Mouse (Mus musculus) heart, embryonic 10.5 days (tissue): ENCODE results near the gene Adgrf5. TPM values are rescaled to one million over a fixed set of nuclear protein-coding genes. Genes with fewer than 3 reads are reported as not detected.
A peak's percentile ranks its signal among the peaks of the same experiment; 100 is the strongest.

ENCODE experiments used
- DNase-seq: peaks from one replicate; pipeline ENCODE4 v3.0.0-alpha.2; 2017; ENCODE audit warnings: low spot score
- H3K27ac ChIP-seq: fragments of 300-500 bp; sonication (generic); 2 replicates; pipeline ENCODE4 v1.5.1; 2016; ENCODE audit warnings: mild to moderate bottlenecking
- H3K27me3 ChIP-seq: fragments of 300-500 bp; sonication (generic); 2 replicates; pipeline ENCODE4 v1.6.1; 2016; ENCODE audit warnings: mild to moderate bottlenecking; ENCODE audit not compliant: poor library complexity, insufficient read depth, severe bottlenecking
- H3K36me3 ChIP-seq: fragments of 300-500 bp; sonication (generic); 2 replicates; pipeline ENCODE4 v1.6.1; 2016; ENCODE audit warnings: mild to moderate bottlenecking, moderate library complexity
- H3K4me1 ChIP-seq: fragments of 300-500 bp; sonication (generic); 2 replicates; pipeline ENCODE4 v1.6.1; 2016; ENCODE audit warnings: mild to moderate bottlenecking
- H3K4me3 ChIP-seq: fragments of 300-500 bp; sonication (generic); 2 replicates; pipeline ENCODE4 v1.5.1; 2016; ENCODE audit warnings: mild to moderate bottlenecking, moderate library complexity
- H3K9me3 ChIP-seq: fragments of 300-500 bp; sonication (generic); 2 replicates; pipeline ENCODE4 v1.6.1; 2016; ENCODE audit warnings: mild to moderate bottlenecking, moderate library complexity
- WGBS: fragments of 180-500 bp; shearing (Covaris S2); methylation state at CpG from one replicate; pipeline ENCODE4 v1.1.7; 2016; 5-methylcytosine and 5-hydroxymethylcytosine counted together
- polyA plus RNA-seq: library from polyadenylated mRNA; unstranded; fragments of >200 nt; fragmentation: Nextera tagmentation; extraction: Ambion mirVana; gene quantifications from 2 replicates; pipeline ENCODE4 v1.2.1, GENCODE M21; 2016

Gene Adgrf5
- polyA plus RNA-seq, 1 experiment from 2014 or later: 12.6 TPM

- peak overlapping the region; percentile 36; the same call in 1 of the 2 replicates for H3K27ac ChIP-seq
- DNase-seq: no peak
- no peaks in the 10 kb centered on the region for H3K36me3 ChIP-seq
- peak overlapping the region; percentile 46 for H3K4me3 ChIP-seq
- peaks cover 53% of the 10 kb centered on the region for H3K4me1 ChIP-seq
- WGBS: 73% methylated on average over 11 of the region's 11 CpGs
- no peaks in the 10 kb centered on the region for H3K9me3 ChIP-seq
- 0 out of 2 replicates have a peak, but pooled peaks cover 5% of the 10 kb centered on the region for H3K27me3 ChIP-seq
These were observed 770 bp downstream of the Adgrf5 start for GRCm38 (mm10) chr17:43361021-43361420.

GRCm38 (mm10) chr17:43362362-43362761 lies 2.1 kb downstream of the Adgrf5 start:
- Histone ChIP-seq H3K4me3 (peak overlapping the region; percentile 32), H3K27me3 (0 out of 2 replicates have a peak, but pooled peaks cover 5% of the 10 kb centered on the region), H3K4me1 (peaks cover 56% of the 10 kb centered on the region), H3K36me3 (no peaks in the 10 kb centered on the region), H3K27ac (no peak overlapping the region; the same call in 1 of the 2 replicates), H3K9me3 (no peaks in the 10 kb centered on the region)
- DNase-seq: peak; percentile 80
- 19% methylated on average over 11 of the region's 11 CpGs for WGBS

- no peaks in the 10 kb centered on the region for H3K9me3 ChIP-seq
- peaks cover 57% of the 10 kb centered on the region for H3K4me1 ChIP-seq
- peak overlapping the region; percentile 32 for H3K4me3 ChIP-seq
- DNase-seq: no peak
- H3K27ac ChIP-seq: no peak overlapping the region; the same call in 1 of the 2 replicates
- H3K27me3 ChIP-seq: 0 out of 2 replicates have a peak, but pooled peaks cover 5% of the 10 kb centered on the region
- 54% methylated on average over 6 of the region's 6 CpGs for WGBS
- no peaks in the 10 kb centered on the region for H3K36me3 ChIP-seq
These were observed 2.6 kb downstream of the Adgrf5 start for GRCm38 (mm10) chr17:43362881-43363280.

GRCm38 (mm10) chr17:43363921-43364320 lies 3.7 kb downstream of the Adgrf5 start:
- H3K4me3 ChIP-seq: no peak overlapping the region
- H3K9me3 ChIP-seq: no peaks in the 10 kb centered on the region
- 42% methylated on average over 6 of the region's 6 CpGs for WGBS
- DNase-seq: no peak
- peaks cover 52% of the 10 kb centered on the region for H3K4me1 ChIP-seq
- no peak overlapping the region for H3K27ac ChIP-seq
- H3K27me3 ChIP-seq: 0 out of 2 replicates have a peak, but pooled peaks cover 5% of the 10 kb centered on the region
- H3K36me3 ChIP-seq: no peaks in the 10 kb centered on the region

GRCm38 (mm10) chr17:43365297-43365696 lies 5.0 kb downstream of the Adgrf5 start:
- Histone ChIP-seq H3K36me3 (no peaks in the 10 kb centered on the region), H3K4me1 (peaks cover 47% of the 10 kb centered on the region), H3K4me3 (no peak overlapping the region), H3K9me3 (no peaks in the 10 kb centered on the region), H3K27ac (no peak overlapping the region), H3K27me3 (0 out of 2 replicates have a peak, but pooled peaks cover 5% of the 10 kb centered on the region)
- WGBS: 48% methylated on average over 6 of the region's 6 CpGs
- no peak for DNase-seq

- H3K36me3 ChIP-seq: no peaks in the 10 kb centered on the region
- DNase-seq: no peak
- H3K27ac ChIP-seq: no peak overlapping the region
- H3K9me3 ChIP-seq: no peaks in the 10 kb centered on the region
- no peak overlapping the region for H3K4me3 ChIP-seq
- H3K27me3 ChIP-seq: no peaks in the 10 kb centered on the region
- 37% methylated on average over 9 of the region's 9 CpGs for WGBS
- peaks cover 43% of the 10 kb centered on the region for H3K4me1 ChIP-seq
These were observed 6.2 kb downstream of the Adgrf5 start for GRCm38 (mm10) chr17:43366486-43366885.

GRCm38 (mm10) chr17:43368171-43368576 lies 7.9 kb downstream of the Adgrf5 start:
- H3K9me3 ChIP-seq: no peaks in the 10 kb centered on the region
- DNase-seq: no peak
- WGBS: 53% methylated on average over 5 of the region's 5 CpGs
- H3K27me3 ChIP-seq: no peaks in the 10 kb centered on the region
- peaks cover 29% of the 10 kb centered on the region for H3K4me1 ChIP-seq
- H3K27ac ChIP-seq: peak overlapping the region; percentile 54; the same call in 1 of the 2 replicates
- H3K4me3 ChIP-seq: no peak overlapping the region
- H3K36me3 ChIP-seq: no peaks in the 10 kb centered on the region

- H3K4me1 ChIP-seq: peaks cover 12% of the 10 kb centered on the region
- no peak overlapping the region for H3K4me3 ChIP-seq
- H3K27me3 ChIP-seq: peaks cover 8% of the 10 kb centered on the region; the same call in 1 of the 2 replicates
- no peaks in the 10 kb centered on the region for H3K9me3 ChIP-seq
- no peak for DNase-seq
- H3K36me3 ChIP-seq: no peaks in the 10 kb centered on the region
- no peak overlapping the region for H3K27ac ChIP-seq
- 79% methylated on average over 4 of the region's 4 CpGs for WGBS
These were observed 12.4 kb downstream of the Adgrf5 start for GRCm38 (mm10) chr17:43372604-43373003.

GRCm38 (mm10) chr17:43374020-43374419 lies 13.8 kb downstream of the Adgrf5 start:
- Histone ChIP-seq H3K36me3 (no peaks in the 10 kb centered on the region), H3K27ac (0 out of 2 replicates have a peak overlapping the region, but pooled peaks have one; percentile 36), H3K27me3 (peaks cover 8% of the 10 kb centered on the region; the same call in 1 of the 2 replicates), H3K4me1 (peaks cover 9% of the 10 kb centered on the region), H3K9me3 (no peaks in the 10 kb centered on the region), H3K4me3 (no peak overlapping the region)
- WGBS: 26% methylated on average over 4 of the region's 4 CpGs
- DNase-seq: no peak

GRCm38 (mm10) chr17:43376527-43376926 lies 16.3 kb downstream of the Adgrf5 start:
- Histone ChIP-seq H3K4me1 (peaks cover 9% of the 10 kb centered on the region), H3K27me3 (peaks cover 8% of the 10 kb centered on the region; the same call in 1 of the 2 replicates), H3K27ac (0 out of 2 replicates have a peak overlapping the region, but pooled peaks have one; percentile 16), H3K4me3 (no peak overlapping the region), H3K9me3 (no peaks in the 10 kb centered on the region), H3K36me3 (no peaks in the 10 kb centered on the region)
- no peak for DNase-seq
- 52% methylated on average over 5 of the region's 5 CpGs for WGBS

- no peak overlapping the region for H3K4me3 ChIP-seq
- H3K4me1 ChIP-seq: peaks cover 9% of the 10 kb centered on the region
- no peak for DNase-seq
- peaks cover 8% of the 10 kb centered on the region; the same call in 1 of the 2 replicates for H3K27me3 ChIP-seq
- 52% methylated on average over 5 of the region's 5 CpGs for WGBS
- H3K9me3 ChIP-seq: no peaks in the 10 kb centered on the region
- no peaks in the 10 kb centered on the region for H3K36me3 ChIP-seq
- H3K27ac ChIP-seq: no peak overlapping the region
These were observed 18.5 kb downstream of the Adgrf5 start for GRCm38 (mm10) chr17:43378703-43379102.

GRCm38 (mm10) chr17:43386331-43386730 lies 26.1 kb downstream of the Adgrf5 start:
- peaks cover 21% of the 10 kb centered on the region for H3K4me1 ChIP-seq
- no peak overlapping the region for H3K4me3 ChIP-seq
- H3K27ac ChIP-seq: no peak overlapping the region
- H3K27me3 ChIP-seq: no peaks in the 10 kb centered on the region
- no peaks in the 10 kb centered on the region for H3K9me3 ChIP-seq
- WGBS: 80% methylated on average over 5 of the region's 5 CpGs
- no peaks in the 10 kb centered on the region for H3K36me3 ChIP-seq
- DNase-seq: no peak

GRCm38 (mm10) chr17:43387171-43387570 lies 26.9 kb downstream of the Adgrf5 start:
- WGBS: 16% methylated on average over 3 of the region's 3 CpGs
- Histone ChIP-seq H3K9me3 (no peaks in the 10 kb centered on the region), H3K4me3 (no peak overlapping the region), H3K27me3 (0 out of 2 replicates have a peak, but pooled peaks cover 3% of the 10 kb centered on the region), H3K4me1 (peaks cover 29% of the 10 kb centered on the region), H3K27ac (no peak overlapping the region), H3K36me3 (no peaks in the 10 kb centered on the region)
- no peak for DNase-seq
